Mouse (Mus musculus): ENCODE results near the gene Lbhd2. TPM values are rescaled to one million over a fixed set of nuclear protein-coding genes. Genes with fewer than 3 reads are reported as not detected.

The Lbhd2 gene
- polyA plus RNA-seq, 1 experiment from 2014 or later: not detected

GRCm38 (mm10) chr12:111411631-111412355, 5.2 kb downstream of the Lbhd2 start:
- Histone ChIP-seq H3K4me1 (peaks cover 20% of the 10 kb centered on the region), H3K9me3 (replicated peaks) (no peaks in the 10 kb centered on the region), H3K9ac (no peak overlapping the region), H3K27me3 (replicated peaks) (peaks cover 79% of the 10 kb centered on the region), H3K36me3 (no peaks in the 10 kb centered on the region), H3K27ac (no peak overlapping the region), H3K4me3 (no peak overlapping the region), H3K4me2 (no peak overlapping the region)
- no peak for ATAC-seq
- 62% methylated on average over 8 of the region's 8 CpGs for WGBS (ENCODE audit: insufficient replicate concordance)

DNA sequence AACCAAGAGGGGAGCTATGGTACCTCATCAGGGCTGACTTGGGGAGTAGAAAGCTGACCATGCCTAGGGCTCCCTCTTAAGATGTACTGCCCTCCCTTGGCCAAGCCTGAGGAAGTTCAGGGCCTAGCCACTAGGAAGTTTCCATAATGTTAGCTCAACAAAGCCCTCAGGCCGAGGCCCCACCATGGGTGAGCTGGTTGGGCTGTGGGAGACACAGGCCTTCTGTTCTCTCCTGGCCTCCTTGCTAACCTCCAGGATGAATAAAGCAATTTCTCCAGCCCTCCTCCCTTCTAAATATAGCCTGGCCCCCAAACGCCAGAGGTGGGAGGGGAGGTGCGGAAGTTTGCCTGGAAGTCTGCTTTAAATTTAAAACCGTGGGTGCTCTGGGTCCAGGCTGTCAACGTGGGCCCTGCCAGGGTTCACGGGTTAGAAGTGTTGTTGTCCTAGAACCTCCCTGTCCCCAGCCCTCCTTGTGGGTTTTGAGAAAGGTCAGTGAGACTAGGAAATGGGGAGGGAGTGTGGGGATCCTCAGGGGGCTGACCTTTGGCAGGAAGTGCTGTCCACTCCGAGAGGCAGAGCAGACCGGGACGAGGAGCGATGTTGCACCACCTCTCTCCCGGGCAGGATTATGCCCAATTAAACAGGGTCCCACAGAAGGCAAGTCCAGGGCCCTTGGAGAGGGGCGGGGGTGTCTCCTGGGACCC, 6.1 kb downstream of the Lbhd2 start:
- 25% methylated on average over 12 of the region's 12 CpGs for WGBS (ENCODE audit: insufficient replicate concordance)

GRCm38 (mm10) chr12:111413300-111413699, 6.7 kb downstream of the Lbhd2 start:
- Histone ChIP-seq H3K27me3 (replicated peaks) (peaks cover 79% of the 10 kb centered on the region), H3K9ac (no peak overlapping the region), H3K4me3 (peak overlapping the region; percentile 21; the same call in 1 of the 2 replicates), H3K27ac (no peak overlapping the region), H3K9me3 (replicated peaks) (no peaks in the 10 kb centered on the region), H3K4me2 (peak overlapping the region; percentile 52), H3K36me3 (no peaks in the 10 kb centered on the region), H3K4me1 (peaks cover 29% of the 10 kb centered on the region)
- peak; percentile 71 for ATAC-seq
- WGBS (ENCODE audit: insufficient replicate concordance): 1% methylated on average over 21 of the region's 21 CpGs

More for the DNA sequence above, 6.1 kb downstream of the Lbhd2 start:
- H3K27ac ChIP-seq: no peak overlapping the region
- H3K4me3 ChIP-seq: peak overlapping the region; percentile 21; the same call in 1 of the 2 replicates
- peaks cover 79% of the 10 kb centered on the region for H3K27me3 ChIP-seq (replicated peaks)
- no peak overlapping the region for H3K9ac ChIP-seq
- H3K36me3 ChIP-seq: no peaks in the 10 kb centered on the region
- H3K4me2 ChIP-seq: peak overlapping the region; percentile 52
- no peaks in the 10 kb centered on the region for H3K9me3 ChIP-seq (replicated peaks)
- peaks cover 28% of the 10 kb centered on the region for H3K4me1 ChIP-seq
- no peak; the same call in 1 of the 2 replicates for ATAC-seq

- Histone ChIP-seq H3K27me3 (replicated peaks) (peaks cover 78% of the 10 kb centered on the region), H3K36me3 (no peaks in the 10 kb centered on the region), H3K4me1 (peaks cover 57% of the 10 kb centered on the region), H3K4me2 (peak within 1 kb of the TSS; percentile 61), H3K9ac (peak within 1 kb of the TSS; percentile 18), H3K27ac (peak within 1 kb of the TSS; percentile 55), H3K9me3 (replicated peaks) (no peaks in the 10 kb centered on the region), H3K4me3 (peak within 1 kb of the TSS; percentile 40)
- ATAC-seq: peak; percentile 61
- 4% methylated on average over 17 of the region's 17 CpGs for WGBS (ENCODE audit: insufficient replicate concordance)
These were observed 10.5 kb downstream of the Lbhd2 start, which contains the start of gene Exoc3l4 for GRCm38 (mm10) chr12:111416921-111417779. Gene Exoc3l4 (plus strand): TSS chr12:111417017.

DNA sequence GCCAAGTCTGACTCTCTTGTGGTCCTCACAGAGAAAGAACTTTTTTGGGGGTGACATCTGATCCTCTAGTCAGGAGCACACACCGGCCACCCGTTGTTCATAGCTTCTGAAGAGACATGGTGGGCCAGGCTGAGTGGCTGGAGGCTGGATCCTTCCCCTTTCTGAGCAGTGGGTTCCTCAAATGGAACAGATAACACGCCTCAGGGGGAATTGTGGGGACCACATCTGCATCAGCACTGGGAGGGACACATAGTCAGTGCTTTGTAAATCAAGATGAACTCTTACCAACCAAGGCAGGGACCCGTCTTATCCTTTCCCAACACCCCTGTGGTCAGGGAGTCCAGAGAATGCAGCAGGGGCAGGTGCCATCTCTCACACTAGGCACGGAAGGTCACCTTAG, 13.3 kb downstream of the Lbhd2 start:
- Histone ChIP-seq H3K4me2 (0 out of 2 replicates have a peak overlapping the region, but pooled peaks have one; percentile 44), H3K27ac (no peak overlapping the region), H3K4me3 (no peak overlapping the region), H3K36me3 (no peaks in the 10 kb centered on the region), H3K9me3 (replicated peaks) (no peaks in the 10 kb centered on the region), H3K27me3 (replicated peaks) (peaks cover 97% of the 10 kb centered on the region), H3K4me1 (peaks cover 46% of the 10 kb centered on the region), H3K9ac (no peak overlapping the region)
- 30% methylated on average over 5 of the region's 5 CpGs for WGBS (ENCODE audit: insufficient replicate concordance)
- ATAC-seq: no peak

- peak; percentile 66 for ATAC-seq
- WGBS (ENCODE audit: insufficient replicate concordance): 15% methylated on average over 7 of the region's 7 CpGs
- Histone ChIP-seq H3K36me3 (no peaks in the 10 kb centered on the region), H3K9me3 (replicated peaks) (no peaks in the 10 kb centered on the region), H3K4me3 (0 out of 2 replicates have a peak overlapping the region, but pooled peaks have one; percentile 8), H3K27me3 (replicated peaks) (peaks cover 96% of the 10 kb centered on the region), H3K9ac (peak overlapping the region; percentile 6), H3K4me1 (peaks cover 54% of the 10 kb centered on the region), H3K4me2 (peak overlapping the region; percentile 44), H3K27ac (peak overlapping the region; percentile 53)
These were observed 14.5 kb downstream of the Lbhd2 start for GRCm38 (mm10) chr12:111420946-111421709.

DNA sequence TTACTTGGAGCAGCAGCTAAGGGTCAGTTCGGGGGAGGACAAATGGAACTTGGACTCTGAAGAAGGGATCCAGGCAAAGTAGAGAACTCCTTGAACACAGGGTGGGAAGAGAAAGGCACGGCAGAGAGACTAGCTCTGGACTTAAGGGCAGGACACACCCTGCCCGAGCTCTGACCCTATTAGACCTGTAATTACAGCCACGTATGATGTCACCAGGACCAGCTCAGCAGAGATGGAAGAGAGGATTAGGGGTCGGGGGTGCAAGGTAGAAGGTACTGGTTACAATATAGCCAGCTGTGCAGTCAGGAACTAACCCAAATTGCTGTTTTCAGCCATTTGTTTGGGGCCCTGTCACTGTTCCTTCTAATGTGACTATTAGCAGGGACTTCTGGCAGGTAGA, 16.2 kb downstream of the Lbhd2 start:
- Histone ChIP-seq H3K4me2 (no peak overlapping the region), H3K27me3 (replicated peaks) (peaks cover 96% of the 10 kb centered on the region), H3K9ac (no peak overlapping the region), H3K4me1 (peaks cover 44% of the 10 kb centered on the region), H3K36me3 (no peaks in the 10 kb centered on the region), H3K27ac (no peak overlapping the region), H3K9me3 (replicated peaks) (no peaks in the 10 kb centered on the region), H3K4me3 (no peak overlapping the region)
- ATAC-seq: no peak
- 53% methylated on average over 5 of the region's 5 CpGs for WGBS (ENCODE audit: insufficient replicate concordance)

DNA sequence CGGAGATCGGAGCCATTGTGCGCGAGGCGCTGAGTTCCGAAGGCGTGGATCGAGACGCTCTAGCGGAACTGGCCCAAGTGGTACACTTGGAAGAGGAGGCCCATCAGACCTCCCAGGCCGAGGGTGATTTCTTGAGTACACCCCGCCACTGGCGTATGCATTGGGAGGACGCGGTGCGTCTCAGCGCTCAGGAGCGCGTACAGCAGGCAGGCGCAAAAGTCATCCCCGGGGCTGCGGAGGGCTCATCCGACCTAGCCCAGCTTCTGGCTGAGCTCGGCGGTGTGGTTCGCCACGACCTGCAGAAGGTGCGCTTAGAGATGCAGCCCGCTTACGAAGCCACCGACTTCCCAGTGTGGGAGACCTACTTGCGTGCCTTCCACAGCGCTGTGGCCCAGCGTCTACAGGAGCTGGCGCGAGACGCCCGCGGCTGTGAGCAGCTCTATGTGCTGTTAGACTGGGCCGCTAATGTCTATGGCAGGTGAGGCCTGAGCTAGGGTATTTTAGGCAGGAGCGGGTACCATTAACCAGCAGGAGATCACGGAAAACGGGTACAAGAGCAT, 17.0 kb downstream of the Lbhd2 start:
- no peak for ATAC-seq
- H3K4me3 ChIP-seq: no peak overlapping the region
- 18% methylated on average over 43 of the region's 43 CpGs for whole genome bisulfite sequencing (ENCODE audit: insufficient replicate concordance)

DNA sequence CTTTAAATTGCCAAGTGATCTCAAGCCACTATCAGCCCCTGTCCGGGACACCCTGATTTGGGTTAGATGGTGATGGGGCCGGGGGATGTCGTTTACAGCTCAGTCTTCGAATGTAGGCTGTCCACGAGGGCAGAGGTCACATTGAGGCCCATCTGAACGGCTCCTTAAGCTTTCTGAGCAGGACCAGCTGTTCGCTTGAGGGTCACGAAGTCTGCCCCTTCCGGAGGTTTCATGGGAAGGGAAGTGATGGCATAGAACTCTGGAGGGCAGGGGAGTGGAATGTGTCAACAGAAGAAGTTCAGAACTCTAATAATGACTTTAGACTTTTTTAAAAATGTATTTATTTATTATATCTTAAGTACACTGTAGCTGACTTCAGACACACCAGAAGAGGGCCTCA, 17.9 kb downstream of the Lbhd2 start:
- no peaks in the 10 kb centered on the region for H3K9me3 ChIP-seq (replicated peaks)
- H3K36me3 ChIP-seq: no peaks in the 10 kb centered on the region
- ATAC-seq: no peak

More for the DNA sequence above, 17.0 kb downstream of the Lbhd2 start:
- no peak overlapping the region for H3K27ac ChIP-seq
- 0 out of 2 replicates have a peak overlapping the region, but pooled peaks have one; percentile 1 for H3K4me2 ChIP-seq
- no peaks in the 10 kb centered on the region for H3K9me3 ChIP-seq (replicated peaks)
- no peaks in the 10 kb centered on the region for H3K36me3 ChIP-seq
- peaks cover 52% of the 10 kb centered on the region for H3K4me1 ChIP-seq
- peaks cover 97% of the 10 kb centered on the region for H3K27me3 ChIP-seq (replicated peaks)
- H3K9ac ChIP-seq: no peak overlapping the region

GRCm38 (mm10) chr12:111425258-111425657, 18.6 kb downstream of the Lbhd2 start:
- Histone ChIP-seq H3K27ac (no peak overlapping the region), H3K9me3 (replicated peaks) (no peaks in the 10 kb centered on the region), H3K36me3 (no peaks in the 10 kb centered on the region), H3K27me3 (replicated peaks) (peaks cover 99% of the 10 kb centered on the region), H3K9ac (no peak overlapping the region), H3K4me1 (peaks cover 59% of the 10 kb centered on the region), H3K4me3 (no peak overlapping the region), H3K4me2 (no peak overlapping the region)
- no peak for ATAC-seq
- 3% methylated on average over 15 of the region's 15 CpGs for WGBS (ENCODE audit: insufficient replicate concordance)

More for the DNA sequence above, 17.9 kb downstream of the Lbhd2 start:
- H3K4me3 ChIP-seq: no peak overlapping the region
- peaks cover 97% of the 10 kb centered on the region for H3K27me3 ChIP-seq (replicated peaks)
- H3K9ac ChIP-seq: no peak overlapping the region
- H3K27ac ChIP-seq: no peak overlapping the region
- no peak overlapping the region for H3K4me2 ChIP-seq
- H3K4me1 ChIP-seq: peaks cover 59% of the 10 kb centered on the region
- WGBS (ENCODE audit: insufficient replicate concordance): 41% methylated on average over 9 of the region's 9 CpGs

All from liver, embryonic 12.5 days (tissue).